Mouse (Mus musculus): Measurements from ENCODE around the gene Abat. TPM values are rescaled to one million over a fixed set of nuclear protein-coding genes. Genes with fewer than 3 reads are reported as not detected.

The Abat gene
- total RNA-seq, 2 experiments from 2014 or later, result 2.3 to 3.7 TPM

- intact Hi-C loops (cut with DNase I), result no loop called here
- Histone ChIP-seq H3K27ac (no peak overlapping the region), H3K4me3 (peak overlapping the region; percentile 83)
- no peak for TF ChIP-seq CTCF (IDR thresholded peaks at IDR 0.05)
- DNase-seq, result no peak
These were observed 951 bp downstream of the Abat start for GRCm38 (mm10) chr16:8514180-8514579.

GRCm38 (mm10) chr16:8520525-8520924, 7.3 kb downstream of the Abat start:
- DNase-seq, result no peak
- Histone ChIP-seq H3K4me3 (no peak overlapping the region), H3K27ac (no peak overlapping the region)
- intact Hi-C loops (cut with DNase I), result no loop called here
- TF ChIP-seq CTCF (IDR thresholded peaks at IDR 0.05), result no peak

GRCm38 (mm10) chr16:8521322-8521721, 8.1 kb downstream of the Abat start:
- intact Hi-C loops (cut with DNase I), result no loop called here
- no peak for DNase-seq
- no peak overlapping the region for H3K27ac ChIP-seq
- TF ChIP-seq CTCF (IDR thresholded peaks at IDR 0.05), result no peak
- H3K4me3 ChIP-seq, result no peak overlapping the region

- no peak for TF ChIP-seq CTCF (IDR thresholded peaks at IDR 0.05)
- intact Hi-C loops (cut with DNase I), result no loop called here
- Histone ChIP-seq H3K27ac (no peak overlapping the region), H3K4me3 (no peak overlapping the region)
- peak; percentile 24 for DNase-seq
These were observed 10.4 kb downstream of the Abat start for GRCm38 (mm10) chr16:8523480-8524144.

- no peak for TF ChIP-seq CTCF (IDR thresholded peaks at IDR 0.05)
- no peak for DNase-seq
- Histone ChIP-seq H3K27ac (no peak overlapping the region), H3K4me3 (no peak overlapping the region)
- intact Hi-C loops (cut with DNase I), result no loop called here
These were observed 11.1 kb downstream of the Abat start for GRCm38 (mm10) chr16:8524163-8524847.

- TF ChIP-seq CTCF (IDR thresholded peaks at IDR 0.05), result no peak
- no peak for DNase-seq
- intact Hi-C loops (cut with DNase I), result no loop called here
- Histone ChIP-seq H3K27ac (no peak overlapping the region), H3K4me3 (no peak overlapping the region)
These were observed 12.1 kb downstream of the Abat start for GRCm38 (mm10) chr16:8525293-8525692.

GRCm38 (mm10) chr16:8525877-8526276, 12.6 kb downstream of the Abat start:
- DNase-seq, result no peak
- no peak for TF ChIP-seq CTCF (IDR thresholded peaks at IDR 0.05)
- intact Hi-C loops (cut with DNase I), result no loop called here
- H3K27ac ChIP-seq, result no peak overlapping the region
- H3K4me3 ChIP-seq, result no peak overlapping the region

- H3K27ac ChIP-seq, result no peak overlapping the region
- no peak for TF ChIP-seq CTCF (IDR thresholded peaks at IDR 0.05)
- DNase-seq, result no peak
- intact Hi-C loops (cut with DNase I), result no loop called here
- no peak overlapping the region for H3K4me3 ChIP-seq
These were observed 16.2 kb downstream of the Abat start for GRCm38 (mm10) chr16:8529389-8529788.

GRCm38 (mm10) chr16:8530018-8530417, 16.8 kb downstream of the Abat start:
- no peak overlapping the region for H3K4me3 ChIP-seq
- no peak for TF ChIP-seq CTCF (IDR thresholded peaks at IDR 0.05)
- H3K27ac ChIP-seq, result no peak overlapping the region
- intact Hi-C loops (cut with DNase I), result no loop called here
- no peak for DNase-seq

- no peak for TF ChIP-seq CTCF (IDR thresholded peaks at IDR 0.05)
- Histone ChIP-seq H3K27ac (no peak overlapping the region), H3K4me3 (no peak overlapping the region)
- no peak for DNase-seq
- intact Hi-C loops (cut with DNase I), result no loop called here
These were observed 19.2 kb downstream of the Abat start for GRCm38 (mm10) chr16:8532461-8532860.

GRCm38 (mm10) chr16:8532894-8533293, 19.7 kb downstream of the Abat start:
- Histone ChIP-seq H3K27ac (no peak overlapping the region), H3K4me3 (no peak overlapping the region)
- no peak for DNase-seq
- TF ChIP-seq CTCF (IDR thresholded peaks at IDR 0.05), result no peak
- intact Hi-C loops (cut with DNase I), result no loop called here

- intact Hi-C loops (cut with DNase I), result no loop called here
These were observed 20.2 kb downstream of the Abat start for GRCm38 (mm10) chr16:8533477-8533876.

GRCm38 (mm10) chr16:8534466-8535200, 21.4 kb downstream of the Abat start:
- intact Hi-C loops (cut with DNase I), result no loop called here
- Histone ChIP-seq H3K27ac (no peak overlapping the region), H3K4me3 (0 out of 2 replicates have a peak overlapping the region, but pooled peaks have one; percentile 3)
- no peak for DNase-seq
- no peak for TF ChIP-seq CTCF (IDR thresholded peaks at IDR 0.05)

More at GRCm38 (mm10) chr16:8533477-8533876, 20.2 kb downstream of the Abat start:
- no peak for DNase-seq
- no peak for TF ChIP-seq CTCF (IDR thresholded peaks at IDR 0.05)
- H3K4me3 ChIP-seq, result no peak overlapping the region
- H3K27ac ChIP-seq, result no peak overlapping the region

Measured in gastrocnemius, adult 2 months (tissue).